Mouse (Mus musculus): ENCODE measurements around the gene Ankrd50.

DNA sequence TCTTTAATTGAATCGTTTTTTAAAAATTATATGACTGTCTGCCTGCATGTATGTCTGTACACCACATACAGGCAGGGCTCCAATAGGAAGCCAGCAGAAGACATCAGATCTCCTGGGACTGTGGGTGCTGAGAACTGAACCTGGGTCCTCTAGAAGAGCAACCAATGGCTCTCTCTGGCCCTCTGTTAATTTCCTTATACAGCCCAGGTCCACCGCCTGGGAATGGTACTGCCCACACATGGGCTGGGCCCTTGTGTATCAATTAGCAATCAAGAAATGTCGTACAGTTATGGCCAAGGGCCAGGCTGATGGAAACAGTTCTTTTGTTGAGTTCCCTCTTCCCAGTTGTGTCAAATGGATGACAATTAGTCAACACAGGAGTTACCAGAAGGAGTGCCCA lies 6.6 kb upstream of the Ankrd50 start:
- TF ChIP-seq CTCF (conservative IDR thresholded peaks at IDR 0.05; ENCODE audit: insufficient read depth, insufficient read length, low read depth, low read length): no peak
- no peak for TF ChIP-seq POLR2A (IDR thresholded peaks at IDR 0.05; ENCODE audit: low read depth, low read length)
